Mouse (Mus musculus) frontal cortex, adult 2 months (tissue): ENCODE data around the gene Fthl17d. TPM values are rescaled to one million over a fixed set of nuclear protein-coding genes. Genes with fewer than 3 reads are reported as not detected.
"Not testable (repeated sequence)": the region's sequence is repeated elsewhere in the genome, so short reads cannot be mapped to it uniquely, and the experiment has no call there.

ENCODE experiments used
- DNase-seq, 2 experiments: peaks; one replicate each; pipeline ENCODE4 v3.0.0; 2022; ENCODE audit warnings: low spot score in 1 of 2; ENCODE audit errors: extremely low spot score in 1 of 2
- polyA plus RNA-seq: library from polyadenylated mRNA; depleted of rRNA; stranded (reverse); fragments of >200 nt; gene quantifications from 2 replicates; pipeline ENCODE4 v1.2.3, GENCODE M21; 2012; rRNA removed

Gene Fthl17d
- polyA plus RNA-seq: not detected in 2 replicates

GRCm38 (mm10) chrX:8986655-8987054 is at the start of gene Fthl17d:
Gene Fthl17d (minus strand): TSS chrX:8986755.
- DNase-seq: not testable (repeated sequence)

- DNase-seq: not testable (repeated sequence)
These were observed 46.6 kb upstream of the Fthl17d start, which contains the start of gene Fthl17e for GRCm38 (mm10) chrX:9033193-9033592. Gene Fthl17e (plus strand): TSS chrX:9033493.

- no peak for DNase-seq
These were observed 32.9 kb upstream of the Fthl17d start for GRCm38 (mm10) chrX:9019481-9019880.

- no peak for DNase-seq
These were observed 29.5 kb upstream of the Fthl17d start for GRCm38 (mm10) chrX:9016079-9016478.

- DNase-seq: not testable (repeated sequence)
These were observed 10.1 kb downstream of the Fthl17d start, which contains the start of gene Fthl17c for GRCm38 (mm10) chrX:8976459-8976858. Gene Fthl17c (minus strand): TSS chrX:8976559.

- peak in 1 of 2 experiments; percentile 33 for DNase-seq
These were observed 21.9 kb downstream of the Fthl17d start for GRCm38 (mm10) chrX:8964618-8965017.

- DNase-seq: not testable (repeated sequence)
These were observed 23.7 kb downstream of the Fthl17d start, which contains the start of gene Fthl17b for GRCm38 (mm10) chrX:8962875-8963274. Gene Fthl17b (minus strand): TSS chrX:8962975.

- peak; percentile 58 to 94 for DNase-seq
These were observed 38.3 kb downstream of the Fthl17d start for GRCm38 (mm10) chrX:8948130-8948805.

GRCm38 (mm10) chrX:8944041-8944440 is 42.5 kb downstream of the Fthl17d start:
- DNase-seq: no peak

Other genes starting within 250 kb of the Fthl17d start
- not detected in 2 replicates for gene Ssx9, start 238.3 kb downstream of the Fthl17d start, polyA plus RNA-seq
- not detected in 2 replicates for gene Ssxb5, start 183.1 kb downstream of the Fthl17d start, polyA plus RNA-seq
- gene Gm6592, start 142.8 kb downstream of the Fthl17d start, polyA plus RNA-seq: not detected in 2 replicates
- gene Gm5751, start 112.5 kb downstream of the Fthl17d start, polyA plus RNA-seq: not detected in 2 replicates
- gene B630019K06Rik, start 94.4 kb downstream of the Fthl17d start, polyA plus RNA-seq: 20.0 and 20.4 TPM in 2 replicates
- not detected in 2 replicates for gene Fthl17b, start 23.8 kb downstream of the Fthl17d start, polyA plus RNA-seq
- not detected in 2 replicates for gene Fthl17c, start 10.2 kb downstream of the Fthl17d start, polyA plus RNA-seq
- not detected in 2 replicates for gene Fthl17e, start 46.7 kb upstream of the Fthl17d start, polyA plus RNA-seq
- gene Fthl17f, start 76.3 kb upstream of the Fthl17d start, polyA plus RNA-seq: not detected in 2 replicates
- gene 4930402K13Rik, start 117.8 kb upstream of the Fthl17d start, polyA plus RNA-seq: not detected in 2 replicates
- gene Lancl3, start 213.1 kb upstream of the Fthl17d start, polyA plus RNA-seq: 2.9 and 3.0 TPM in 2 replicates